Mouse (Mus musculus) stomach, embryonic 14.5 days (tissue): Measurements from ENCODE around the gene Rsbn1l. TPM values are rescaled to one million over a fixed set of nuclear protein-coding genes. Genes with fewer than 3 reads are reported as not detected.

Experiments
- ATAC-seq: fragments of 200-750 bp; cut with Nextera tagmentation; 2 replicates; pipeline ENCODE4 v1.8.0; 2017; ENCODE audit warnings: low read depth, moderate TSS enrichment; ENCODE audit not compliant: insufficient number of reproducible peaks, insufficient read depth, low FRiP score
- H3K27ac ChIP-seq: fragments of 300-500 bp; sonication (generic); 2 replicates; pipeline ENCODE4 v1.5.1; 2014; ENCODE audit warnings: mild to moderate bottlenecking, low read length, moderate library complexity, mixed read lengths
- H3K27me3 ChIP-seq: fragments of 300-500 bp; sonication (generic); 2 replicates; pipeline ENCODE4 v1.6.1; 2014; ENCODE audit warnings: low read length, control low read depth, mixed read lengths; ENCODE audit not compliant: control insufficient read depth, insufficient read depth
- H3K36me3 ChIP-seq: fragments of 300-500 bp; sonication (generic); 2 replicates; pipeline ENCODE4 v1.6.1; 2014; ENCODE audit warnings: mild to moderate bottlenecking, control low read depth, low read length, moderate library complexity, mixed read lengths; ENCODE audit not compliant: control insufficient read depth, insufficient read depth
- H3K4me1 ChIP-seq: fragments of 300-500 bp; sonication (generic); 2 replicates; pipeline ENCODE4 v1.6.1; 2014; ENCODE audit warnings: low read length, control low read depth, mixed read lengths; ENCODE audit not compliant: control insufficient read depth, insufficient read depth
- H3K4me2 ChIP-seq: fragments of 300-500 bp; sonication (generic); replicated peaks from 2 replicates; pipeline ENCODE4 v1.6.1; 2014; ENCODE audit warnings: low read depth, low read length, control low read depth
- H3K4me3 ChIP-seq: fragments of 300-500 bp; sonication (generic); 2 replicates; pipeline ENCODE4 v1.5.1; 2014; ENCODE audit warnings: low read depth, low read length, control low read depth
- H3K9ac ChIP-seq: fragments of 300-500 bp; sonication (generic); replicated peaks from 2 replicates; pipeline ENCODE4 v1.6.1; 2014; ENCODE audit warnings: low read depth, mild to moderate bottlenecking, control low read depth, low read length, moderate library complexity, mixed read lengths
- H3K9me3 ChIP-seq: fragments of 300-500 bp; sonication (generic); 2 replicates; pipeline ENCODE4 v1.6.1; 2016; ENCODE audit warnings: low read depth, low read length, control low read depth; ENCODE audit not compliant: control insufficient read depth
- WGBS: fragments of 180-500 bp; shearing (Covaris S2); extraction: QIAGEN DNeasy Blood & Tissue Kit; methylation state at CpG from one replicate; pipeline ENCODE4 v1.1.7; 2014; 5-methylcytosine and 5-hydroxymethylcytosine counted together
- polyA plus RNA-seq: library from polyadenylated mRNA; unstranded; fragments of >200 nt; fragmentation: Nextera tagmentation; extraction: Ambion mirVana; gene quantifications from 2 replicates; pipeline ENCODE4 v1.2.1, GENCODE M21; 2014

The Rsbn1l gene
- polyA plus RNA-seq, 1 experiment from 2014 or later: 11.0 TPM

- no peaks in the 10 kb centered on the region for H3K27me3 ChIP-seq
- ATAC-seq: no peak
- H3K36me3 ChIP-seq: no peaks in the 10 kb centered on the region
- H3K9me3 ChIP-seq: no peaks in the 10 kb centered on the region
- no peak overlapping the region for H3K27ac ChIP-seq
- 0 out of 2 replicates have a peak, but pooled peaks cover 3% of the 10 kb centered on the region for H3K4me1 ChIP-seq
- WGBS: 96% methylated on average over 3 of the region's 3 CpGs
- H3K4me3 ChIP-seq: no peak overlapping the region
- H3K9ac ChIP-seq: no peak overlapping the region
- no peak overlapping the region for H3K4me2 ChIP-seq
These were observed 23.6 kb downstream of the Rsbn1l start for GRCm38 (mm10) chr5:20932585-20932984.

- 85% methylated on average over 3 of the region's 3 CpGs for WGBS
These were observed 24.9 kb downstream of the Rsbn1l start for GRCm38 (mm10) chr5:20931300-20931699.

GRCm38 (mm10) chr5:20930430-20930829, 25.8 kb downstream of the Rsbn1l start:
- Histone ChIP-seq H3K27ac (no peak overlapping the region), H3K9me3 (no peaks in the 10 kb centered on the region), H3K9ac (no peak overlapping the region), H3K4me2 (no peak overlapping the region), H3K36me3 (no peaks in the 10 kb centered on the region), H3K4me3 (no peak overlapping the region), H3K4me1 (0 out of 2 replicates have a peak, but pooled peaks cover 3% of the 10 kb centered on the region), H3K27me3 (no peaks in the 10 kb centered on the region)
- no peak for ATAC-seq

More at GRCm38 (mm10) chr5:20931300-20931699, 24.9 kb downstream of the Rsbn1l start:
- no peaks in the 10 kb centered on the region for H3K36me3 ChIP-seq
- H3K27ac ChIP-seq: no peak overlapping the region
- ATAC-seq: no peak
- no peaks in the 10 kb centered on the region for H3K27me3 ChIP-seq
- no peak overlapping the region for H3K4me2 ChIP-seq
- H3K4me1 ChIP-seq: 0 out of 2 replicates have a peak, but pooled peaks cover 3% of the 10 kb centered on the region
- no peak overlapping the region for H3K9ac ChIP-seq
- no peaks in the 10 kb centered on the region for H3K9me3 ChIP-seq
- H3K4me3 ChIP-seq: no peak overlapping the region

GRCm38 (mm10) chr5:20929669-20930151, 26.5 kb downstream of the Rsbn1l start:
- no peak overlapping the region for H3K4me3 ChIP-seq
- H3K9me3 ChIP-seq: no peaks in the 10 kb centered on the region
- no peak overlapping the region for H3K9ac ChIP-seq
- H3K27ac ChIP-seq: no peak overlapping the region
- no peaks in the 10 kb centered on the region for H3K27me3 ChIP-seq
- no peaks in the 10 kb centered on the region for H3K36me3 ChIP-seq
- H3K4me2 ChIP-seq: no peak overlapping the region
- H3K4me1 ChIP-seq: 0 out of 2 replicates have a peak, but pooled peaks cover 3% of the 10 kb centered on the region
- no peak for ATAC-seq
- 69% methylated on average over 6 of the region's 6 CpGs for WGBS

GRCm38 (mm10) chr5:20925451-20925850, 30.7 kb downstream of the Rsbn1l start:
- no peak for ATAC-seq

GRCm38 (mm10) chr5:20924608-20925007, 31.6 kb downstream of the Rsbn1l start:
- no peak overlapping the region for H3K4me3 ChIP-seq
- H3K27me3 ChIP-seq: no peaks in the 10 kb centered on the region
- no peak overlapping the region for H3K9ac ChIP-seq
- no peaks in the 10 kb centered on the region; the same call in none of the 2 replicates for H3K36me3 ChIP-seq
- no peaks in the 10 kb centered on the region for H3K9me3 ChIP-seq
- 59% methylated on average over 3 of the region's 3 CpGs for WGBS
- no peaks in the 10 kb centered on the region for H3K4me1 ChIP-seq
- H3K27ac ChIP-seq: no peak overlapping the region
- ATAC-seq: no peak
- H3K4me2 ChIP-seq: no peak overlapping the region

More at GRCm38 (mm10) chr5:20925451-20925850, 30.7 kb downstream of the Rsbn1l start:
- Histone ChIP-seq H3K4me1 (0 out of 2 replicates have a peak, but pooled peaks cover 3% of the 10 kb centered on the region), H3K9me3 (no peaks in the 10 kb centered on the region), H3K27me3 (no peaks in the 10 kb centered on the region), H3K4me2 (no peak overlapping the region), H3K4me3 (no peak overlapping the region), H3K27ac (no peak overlapping the region), H3K36me3 (no peaks in the 10 kb centered on the region; the same call in 1 of the 2 replicates), H3K9ac (no peak overlapping the region)
- 56% methylated on average over 3 of the region's 3 CpGs for WGBS

DNA sequence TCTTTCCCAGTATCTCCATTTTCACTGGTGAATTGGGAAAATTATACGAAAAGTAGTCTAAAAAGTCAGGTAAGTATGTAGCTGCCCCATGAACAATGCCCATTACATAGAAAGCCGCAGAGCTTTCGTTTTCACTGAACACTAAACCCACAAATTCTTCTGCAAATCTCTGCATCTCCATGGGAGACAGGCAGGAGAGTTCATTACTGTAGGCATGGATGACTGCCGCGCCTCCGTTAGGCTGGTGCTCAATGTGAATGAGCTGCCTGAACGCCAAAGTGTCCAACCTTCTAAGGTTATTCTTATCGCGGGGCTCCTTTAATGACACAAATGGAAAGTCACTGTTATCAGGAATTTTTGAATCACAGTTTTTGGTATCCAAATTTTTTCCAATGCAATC, 36.6 kb downstream of the Rsbn1l start:
- no peaks in the 10 kb centered on the region; the same call in none of the 2 replicates for H3K36me3 ChIP-seq
- H3K4me2 ChIP-seq: no peak overlapping the region
- no peak overlapping the region for H3K9ac ChIP-seq
- H3K27ac ChIP-seq: no peak overlapping the region
- H3K4me3 ChIP-seq: no peak overlapping the region
- 96% methylated on average over 9 of the region's 9 CpGs for WGBS
- H3K27me3 ChIP-seq: no peaks in the 10 kb centered on the region
- ATAC-seq: no peak
- no peaks in the 10 kb centered on the region for H3K4me1 ChIP-seq
- no peaks in the 10 kb centered on the region for H3K9me3 ChIP-seq

DNA sequence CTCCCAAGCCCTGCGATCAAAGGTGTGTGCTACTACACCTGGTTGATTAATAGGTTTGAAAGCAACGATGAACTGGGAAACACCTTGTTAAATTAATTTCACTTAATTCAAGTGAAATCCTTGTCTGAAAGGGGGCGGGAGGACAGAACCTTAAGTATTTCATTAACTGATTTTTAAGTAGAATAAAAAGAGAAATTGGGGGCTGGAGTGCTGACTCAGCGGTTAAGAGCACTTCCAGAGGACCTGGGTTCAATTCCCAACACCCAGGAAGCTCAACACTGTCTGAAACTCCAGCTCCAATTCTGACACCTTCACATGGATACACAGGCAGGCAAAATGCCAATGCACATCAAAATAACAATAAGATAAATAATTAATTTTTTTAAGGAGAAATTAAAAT, 37.2 kb downstream of the Rsbn1l start:
- 91% methylated on average over 4 of the region's 4 CpGs for WGBS
- Histone ChIP-seq H3K9ac (no peak overlapping the region), H3K4me3 (no peak overlapping the region), H3K9me3 (no peaks in the 10 kb centered on the region), H3K36me3 (no peaks in the 10 kb centered on the region; the same call in none of the 2 replicates), H3K4me1 (no peaks in the 10 kb centered on the region), H3K27me3 (no peaks in the 10 kb centered on the region), H3K27ac (no peak overlapping the region), H3K4me2 (no peak overlapping the region)
- ATAC-seq: no peak
